Mouse (Mus musculus): Measurements from ENCODE around the gene Cd2bp2.
A peak's percentile ranks its signal among the peaks of the same experiment; 100 is the strongest.
"Not testable (repeated sequence)": the region's sequence is repeated elsewhere in the genome, so short reads cannot be mapped to it uniquely, and the experiment has no call there.

The Cd2bp2 gene

GRCm38 (mm10) chr7:127190672-127191071, 5.2 kb downstream of the Cd2bp2 start:
- no peak for DNase-seq (ENCODE audit: low spot score)

GRCm38 (mm10) chr7:127188305-127189276, 7.3 kb downstream of the Cd2bp2 start:
- no peak for DNase-seq (ENCODE audit: low spot score)

GRCm38 (mm10) chr7:127187351-127187750, 8.5 kb downstream of the Cd2bp2 start:
- DNase-seq (ENCODE audit: low spot score) = no peak

GRCm38 (mm10) chr7:127185601-127186000, 10.2 kb downstream of the Cd2bp2 start:
- no peak for DNase-seq (ENCODE audit: low spot score)

- no peak for DNase-seq (ENCODE audit: low spot score)
These were observed 11.1 kb downstream of the Cd2bp2 start for GRCm38 (mm10) chr7:127184720-127185119.

- no peak for DNase-seq (ENCODE audit: low spot score)
These were observed 12.0 kb downstream of the Cd2bp2 start for GRCm38 (mm10) chr7:127183828-127184227.

- DNase-seq (ENCODE audit: low spot score) = no peak
These were observed 12.5 kb downstream of the Cd2bp2 start for GRCm38 (mm10) chr7:127183345-127183744.

GRCm38 (mm10) chr7:127181724-127182123, 14.1 kb downstream of the Cd2bp2 start:
- DNase-seq (ENCODE audit: low spot score) = not testable (repeated sequence)

GRCm38 (mm10) chr7:127180783-127181182, 15.1 kb downstream of the Cd2bp2 start:
- peak; percentile 43 for DNase-seq (ENCODE audit: low spot score)

GRCm38 (mm10) chr7:127176937-127177336, 18.9 kb downstream of the Cd2bp2 start:
- no peak for DNase-seq (ENCODE audit: low spot score)

- DNase-seq (ENCODE audit: low spot score) = no peak
These were observed 29.3 kb downstream of the Cd2bp2 start for GRCm38 (mm10) chr7:127166501-127166900.

GRCm38 (mm10) chr7:127165607-127166493, 30.0 kb downstream of the Cd2bp2 start:
- DNase-seq (ENCODE audit: low spot score) = no peak

GRCm38 (mm10) chr7:127164002-127164401, 31.8 kb downstream of the Cd2bp2 start:
- no peak for DNase-seq (ENCODE audit: low spot score)

- DNase-seq (ENCODE audit: low spot score) = no peak
These were observed 33.3 kb downstream of the Cd2bp2 start for GRCm38 (mm10) chr7:127162546-127162945.

GRCm38 (mm10) chr7:127157548-127157947, 38.3 kb downstream of the Cd2bp2 start:
- DNase-seq (ENCODE audit: low spot score) = no peak

- DNase-seq (ENCODE audit: low spot score) = no peak
These were observed 42.4 kb downstream of the Cd2bp2 start for GRCm38 (mm10) chr7:127153477-127153876.

GRCm38 (mm10) chr7:127152464-127152863, 43.4 kb downstream of the Cd2bp2 start:
- DNase-seq (ENCODE audit: low spot score) = no peak

- no peak for DNase-seq (ENCODE audit: low spot score)
These were observed 47.9 kb downstream of the Cd2bp2 start for GRCm38 (mm10) chr7:127147901-127148300.

GRCm38 (mm10) chr7:127146267-127146603, 49.6 kb downstream of the Cd2bp2 start:
- no peak for DNase-seq (ENCODE audit: low spot score)

- no peak for DNase-seq (ENCODE audit: low spot score)
These were observed 50.2 kb downstream of the Cd2bp2 start for GRCm38 (mm10) chr7:127145387-127146266.

- DNase-seq (ENCODE audit: low spot score) = no peak
These were observed 51.4 kb downstream of the Cd2bp2 start for GRCm38 (mm10) chr7:127144412-127144811.

GRCm38 (mm10) chr7:127142666-127143065, 53.2 kb downstream of the Cd2bp2 start:
- DNase-seq (ENCODE audit: low spot score) = no peak

All from lung, postnatal 25 days (tissue).